Mouse (Mus musculus) lung, adult 18-20 months (tissue): ENCODE results near the gene Gal3st2c.
"Not testable (repeated sequence)": the region's sequence is repeated elsewhere in the genome, so short reads cannot be mapped to it uniquely, and the experiment has no call there.

Experiments used
- DNase-seq, 2 experiments: peaks; one replicate each; pipeline ENCODE4 v3.0.0; 2022; ENCODE audit warnings: mixed read lengths in 2 of 2

Gene Gal3st2c

GRCm38 (mm10) chr1:93990209-93990608 is at the start of gene Gal3st2c:
Gene Gal3st2c (plus strand): TSS chr1:93990509.
- DNase-seq: not testable (repeated sequence)

GRCm38 (mm10) chr1:93949087-93949486 is 41.2 kb upstream of the Gal3st2c start:
- DNase-seq: not testable (repeated sequence)

- not testable (repeated sequence) for DNase-seq
Measured at GRCm38 (mm10) chr1:93966489-93966888, 23.8 kb upstream of the Gal3st2c start.

GRCm38 (mm10) chr1:93970380-93970779 is 19.9 kb upstream of the Gal3st2c start:
- not testable (repeated sequence) for DNase-seq

GRCm38 (mm10) chr1:93970797-93971196 is 19.5 kb upstream of the Gal3st2c start:
- DNase-seq: not testable (repeated sequence)

GRCm38 (mm10) chr1:93975764-93976163 is 14.5 kb upstream of the Gal3st2c start:
- not testable (repeated sequence) for DNase-seq

- DNase-seq: not testable (repeated sequence)
Measured at GRCm38 (mm10) chr1:93978287-93978686, 12.0 kb upstream of the Gal3st2c start.

- DNase-seq: not testable (repeated sequence)
Measured at GRCm38 (mm10) chr1:93980932-93981331, 9.4 kb upstream of the Gal3st2c start.

GRCm38 (mm10) chr1:93986167-93986566 is 4.1 kb upstream of the Gal3st2c start:
- no peak for DNase-seq

GRCm38 (mm10) chr1:93988786-93989185 is 1.5 kb upstream of the Gal3st2c start:
- DNase-seq: no peak

- not testable (repeated sequence) for DNase-seq
Measured at GRCm38 (mm10) chr1:93991068-93991467, 759 bp downstream of the Gal3st2c start.

GRCm38 (mm10) chr1:93991491-93991890 is 1.2 kb downstream of the Gal3st2c start:
- DNase-seq: not testable (repeated sequence)

- no peak for DNase-seq
Measured at GRCm38 (mm10) chr1:94001023-94001422, 10.7 kb downstream of the Gal3st2c start.

- DNase-seq: not testable (repeated sequence)
Measured at GRCm38 (mm10) chr1:94005954-94006506, 15.7 kb downstream of the Gal3st2c start.

- DNase-seq: not testable (repeated sequence)
Measured at GRCm38 (mm10) chr1:94008826-94009225, 18.5 kb downstream of the Gal3st2c start.

- DNase-seq: no peak
Measured at GRCm38 (mm10) chr1:94011643-94012042, 21.3 kb downstream of the Gal3st2c start.

GRCm38 (mm10) chr1:94020151-94020550 is 29.8 kb downstream of the Gal3st2c start, which contains the start of gene Neu4:
Gene Neu4 (plus strand): TSS chr1:94020451.
- DNase-seq: no peak

- DNase-seq: no peak
Measured at GRCm38 (mm10) chr1:94027506-94028108, 37.3 kb downstream of the Gal3st2c start.

GRCm38 (mm10) chr1:94028741-94029140 is 38.4 kb downstream of the Gal3st2c start:
- DNase-seq: no peak

GRCm38 (mm10) chr1:94033075-94033602 is 42.8 kb downstream of the Gal3st2c start:
- DNase-seq: no peak

- DNase-seq: peak; percentile 76 to 79
Measured at GRCm38 (mm10) chr1:94034984-94035743, 44.9 kb downstream of the Gal3st2c start.

GRCm38 (mm10) chr1:94040391-94040790 is 50.1 kb downstream of the Gal3st2c start:
- no peak for DNase-seq

GRCm38 (mm10) chr1:94045559-94045958 is 55.2 kb downstream of the Gal3st2c start:
- DNase-seq: no peak
